In genomic region chr8:105935863-105936603, GRCm38 (mm10) we compare ENCODE assay signal across 8 mouse cellular contexts. TPM values are rescaled to one million over a fixed set of nuclear protein-coding genes. Genes with fewer than 3 reads are reported as not detected.
DNase-seq lines count a peak whose midpoint lies in the region; ATAC-seq lines count a peak whose summit lies in the region.

No protein-coding gene starts in this region.

- no peak for ATAC-seq in kidney, embryonic 14.5 days (ENCODE audit: low FRiP score, low TSS enrichment)
- ATAC-seq in hindbrain, embryonic 16.5 days: no peak
- ATAC-seq in neural tube, embryonic 12.5 days (ENCODE audit: low FRiP score, low read depth): no peak

- no peak overlapping the region; the same call in 1 of the 2 replicates for H3K27ac ChIP-seq in kidney, embryonic 14.5 days (ENCODE audit: low read depth, low read length)
- H3K27ac ChIP-seq in hindbrain, embryonic 16.5 days (ENCODE audit: low read depth, low read length): no peak overlapping the region; the same call in 1 of the 2 replicates
- no peak overlapping the region for H3K27ac ChIP-seq in neural tube, embryonic 12.5 days

- H3K9me3 ChIP-seq in kidney, embryonic 14.5 days (ENCODE audit: control insufficient read depth, low read length): no peaks in the 10 kb centered on the region
- H3K9me3 ChIP-seq in hindbrain, embryonic 16.5 days (ENCODE audit: control insufficient read depth, low read length): no peaks in the 10 kb centered on the region
- no peaks in the 10 kb centered on the region for H3K9me3 ChIP-seq in neural tube, embryonic 12.5 days

- WGBS in kidney, embryonic 14.5 days: 33% methylated on average over 7 of the region's 7 CpGs
- WGBS in hindbrain, embryonic 16.5 days: 26% methylated on average over 7 of the region's 7 CpGs
- WGBS in neural tube, embryonic 12.5 days: 29% methylated on average over 7 of the region's 7 CpGs

- H3K4me1 ChIP-seq in kidney, embryonic 14.5 days (ENCODE audit: control insufficient read depth, insufficient read depth, low read length): peaks cover 11% of the 10 kb centered on the region
- peaks cover 15% of the 10 kb centered on the region for H3K4me1 ChIP-seq in hindbrain, embryonic 16.5 days (ENCODE audit: control insufficient read depth, insufficient read depth, low read depth, low read length)
- peaks cover 19% of the 10 kb centered on the region for H3K4me1 ChIP-seq in neural tube, embryonic 12.5 days

- peak overlapping the region; percentile 96 for H3K4me2 ChIP-seq in kidney, embryonic 14.5 days (replicated peaks; ENCODE audit: low read depth, low read length)
- peak overlapping the region; percentile 95 for H3K4me2 ChIP-seq in hindbrain, embryonic 16.5 days (ENCODE audit: low read length)
- H3K4me2 ChIP-seq in neural tube, embryonic 12.5 days (replicated peaks): peak overlapping the region; percentile 97

- peak overlapping the region; percentile 67 for H3K4me3 ChIP-seq in kidney, embryonic 14.5 days (ENCODE audit: low read length)
- H3K4me3 ChIP-seq in hindbrain, embryonic 16.5 days (ENCODE audit: low read length): peak overlapping the region; percentile 62
- H3K4me3 ChIP-seq in neural tube, embryonic 12.5 days: peak overlapping the region; percentile 71

- DNase-seq in kidney, adult 11 months: no peak
- peak; percentile 39 to 48 for DNase-seq in cerebellum, postnatal 10 days
- no peak for DNase-seq in right cerebral cortex, postnatal 14 days
- DNase-seq in layer of hippocampus, adult 9-10 months (ENCODE audit: low spot score): no peak
- no peak for DNase-seq in adrenal gland, postnatal 4 days (ENCODE audit: low spot score in 2 of 2)

- peak overlapping the region; percentile 76 for H3K9ac ChIP-seq in kidney, embryonic 14.5 days (ENCODE audit: low read depth, low read length)
- peak overlapping the region; percentile 84 for H3K9ac ChIP-seq in hindbrain, embryonic 16.5 days (ENCODE audit: low read depth, low read length)
- peak overlapping the region; percentile 81; the same call in 1 of the 2 replicates for H3K9ac ChIP-seq in neural tube, embryonic 12.5 days

- peaks cover 15% of the 10 kb centered on the region for H3K36me3 ChIP-seq in kidney, embryonic 14.5 days (ENCODE audit: control insufficient read depth, insufficient read depth, low read length)
- H3K36me3 ChIP-seq in hindbrain, embryonic 16.5 days (ENCODE audit: control insufficient read depth, insufficient read depth, low read length): no peaks in the 10 kb centered on the region
- H3K36me3 ChIP-seq in neural tube, embryonic 12.5 days: peaks cover 6% of the 10 kb centered on the region; the same call in 1 of the 2 replicates

- no peaks in the 10 kb centered on the region for H3K27me3 ChIP-seq in kidney, embryonic 14.5 days (ENCODE audit: control insufficient read depth, insufficient read depth, low read length)
- H3K27me3 ChIP-seq in hindbrain, embryonic 16.5 days (replicated peaks; ENCODE audit: control insufficient read depth, insufficient read depth, low read length): no peaks in the 10 kb centered on the region
- H3K27me3 ChIP-seq in neural tube, embryonic 12.5 days (replicated peaks): no peaks in the 10 kb centered on the region

RNA-seq across cellular contexts. Expression of gene Psmb10, which starts 2.2 kb away (rescaled TPM):
- 38.7 and 47.6 TPM in 2 replicates for polyA plus RNA-seq in kidney, embryonic 14.5 days (2014; fragmentation: Nextera tagmentation; extraction: Ambion mirVana)
- polyA plus RNA-seq in hindbrain, embryonic 16.5 days (2015; fragmentation: Nextera tagmentation; extraction: Ambion mirVana): 81.8 and 93.0 TPM in 2 replicates
- polyA plus RNA-seq in neural tube, embryonic 12.5 days (2016; fragmentation: Nextera tagmentation; extraction: Ambion mirVana): 27.9 and 30.7 TPM in 2 replicates
- 10 to 100 TPM; 76.8 to 84.8 TPM for total RNA-seq in adrenal gland, postnatal 4 days (2021)

RNA-seq across cellular contexts. Expression of gene Ctrl, which starts 2.4 kb away (rescaled TPM):
- 1.5 and 2.0 TPM in 2 replicates for polyA plus RNA-seq in kidney, embryonic 14.5 days (2014; fragmentation: Nextera tagmentation; extraction: Ambion mirVana)
- 3.3 and 4.5 TPM in 2 replicates for polyA plus RNA-seq in hindbrain, embryonic 16.5 days (2015; fragmentation: Nextera tagmentation; extraction: Ambion mirVana)
- 2.3 and 2.4 TPM in 2 replicates for polyA plus RNA-seq in neural tube, embryonic 12.5 days (2016; fragmentation: Nextera tagmentation; extraction: Ambion mirVana)
- total RNA-seq in adrenal gland, postnatal 4 days (2021): 10 to 100 TPM in 1 of 2 experiments, not detected in 1; 98.9 TPM

RNA-seq across cellular contexts. Expression of gene Lcat, which starts 7.1 kb away (rescaled TPM):
- polyA plus RNA-seq in kidney, embryonic 14.5 days (2014; fragmentation: Nextera tagmentation; extraction: Ambion mirVana): 0.89 and 1.6 TPM in 2 replicates
- 6.0 and 9.9 TPM in 2 replicates for polyA plus RNA-seq in hindbrain, embryonic 16.5 days (2015; fragmentation: Nextera tagmentation; extraction: Ambion mirVana)
- 0.85 and 0.98 TPM in 2 replicates for polyA plus RNA-seq in neural tube, embryonic 12.5 days (2016; fragmentation: Nextera tagmentation; extraction: Ambion mirVana)
- 10 to 100 TPM in 1 of 2 experiments, 1 to 10 TPM in 1; 2.1 to 33.5 TPM for total RNA-seq in adrenal gland, postnatal 4 days (2021)

RNA-seq across cellular contexts. Expression of gene Slc12a4, which starts 29.9 kb away (rescaled TPM):
- 16.8 and 21.8 TPM in 2 replicates for polyA plus RNA-seq in kidney, embryonic 14.5 days (2014; fragmentation: Nextera tagmentation; extraction: Ambion mirVana)
- 14.6 and 17.1 TPM in 2 replicates for polyA plus RNA-seq in hindbrain, embryonic 16.5 days (2015; fragmentation: Nextera tagmentation; extraction: Ambion mirVana)
- polyA plus RNA-seq in neural tube, embryonic 12.5 days (2016; fragmentation: Nextera tagmentation; extraction: Ambion mirVana): 11.8 and 13.9 TPM in 2 replicates
- 10 to 100 TPM; 30.9 to 40.2 TPM for total RNA-seq in adrenal gland, postnatal 4 days (2021)

RNA-seq across cellular contexts. Expression of gene Pskh1, which starts 35.8 kb away (rescaled TPM):
- 20.5 and 34.5 TPM in 2 replicates for polyA plus RNA-seq in kidney, embryonic 14.5 days (2014; fragmentation: Nextera tagmentation; extraction: Ambion mirVana)
- polyA plus RNA-seq in hindbrain, embryonic 16.5 days (2015; fragmentation: Nextera tagmentation; extraction: Ambion mirVana): 11.0 and 13.3 TPM in 2 replicates
- 20.0 and 20.8 TPM in 2 replicates for polyA plus RNA-seq in neural tube, embryonic 12.5 days (2016; fragmentation: Nextera tagmentation; extraction: Ambion mirVana)
- total RNA-seq in adrenal gland, postnatal 4 days (2021): 10 to 100 TPM; 44.3 to 48.7 TPM

Comparison
In these comparisons a context has a peak if more than half of its experiments do, and no peak if none do; other contexts are left out.
1. DNase-seq: peak in cerebellum, postnatal 10 days (2 of 2); none in kidney, adult 11 months (single experiment), right cerebral cortex, postnatal 14 days (single experiment), layer of hippocampus, adult 9-10 months (single experiment) and adrenal gland, postnatal 4 days (0 of 2).
2. Peak in every context shown above with its lines, with median percentiles within 50 percentile points of each other: H3K4me2 ChIP-seq, H3K4me3 ChIP-seq and H3K9ac ChIP-seq.